Mouse (Mus musculus) MEL (cell line): ENCODE results near the gene Gm8978. TPM values are rescaled to one million over a fixed set of nuclear protein-coding genes. Genes with fewer than 3 reads are reported as not detected.
"Not testable (repeated sequence)": the region's sequence is repeated elsewhere in the genome, so short reads cannot be mapped to it uniquely, and the experiment has no call there.

ENCODE experiments used
- DNase-seq: peaks from one replicate; pipeline ENCODE4 v3.0.0; 2011; ENCODE audit warnings: low read depth, low spot score
- H3K27ac ChIP-seq: 2 replicates; pipeline ENCODE4 v1.5.1; 2012; ENCODE audit warnings: low read depth, mild to moderate bottlenecking, control low read depth, low read length, moderate library complexity; ENCODE audit not compliant: control insufficient read depth
- H3K27me3 ChIP-seq, 2 experiments: fragments of 150-350 bp in 1 of 2; sonication (generic) in 1 of 2; 2 replicates each; pipeline ENCODE4 v1.6.1; 2012; ENCODE audit warnings: low read length in 2 of 2, mild to moderate bottlenecking in 2 of 2, improper control_type of control experiment in 1 of 2, moderate library complexity in 1 of 2; ENCODE audit not compliant: insufficient read depth in 2 of 2, control insufficient read depth in 1 of 2
- H3K36me3 ChIP-seq, 2 experiments: 2 replicates each; pipeline ENCODE4 v1.6.1; 2012 to 2014; ENCODE audit warnings: low read length in 2 of 2, improper control_type of control experiment in 1 of 2, inconsistent platforms in 1 of 2, mild to moderate bottlenecking in 1 of 2; ENCODE audit not compliant: insufficient read depth in 2 of 2, control insufficient read depth in 1 of 2
- H3K4me1 ChIP-seq, 2 experiments: fragments of 150-350 bp in 1 of 2; sonication (generic) in 1 of 2; 2 replicates each; pipeline ENCODE4 v1.6.1; 2012; ENCODE audit warnings: low read length in 2 of 2, improper control_type of control experiment in 1 of 2, mild to moderate bottlenecking in 1 of 2; ENCODE audit not compliant: insufficient read depth in 2 of 2, control insufficient read depth in 1 of 2
- H3K4me3 ChIP-seq, 2 experiments: fragments of 150-350 bp in 1 of 2; sonication (generic) in 1 of 2; 2 replicates each; pipeline ENCODE4 v1.5.1; 2012; ENCODE audit warnings: low read depth in 2 of 2, low read length in 2 of 2, mild to moderate bottlenecking in 2 of 2, moderate library complexity in 2 of 2, control low read depth in 1 of 2, improper control_type of control experiment in 1 of 2; ENCODE audit not compliant: control insufficient read depth in 1 of 2, insufficient read depth in 1 of 2
- H3K79me2 ChIP-seq: 2 replicates; pipeline ENCODE4 v1.6.1; 2012; ENCODE audit warnings: mild to moderate bottlenecking, low read length, moderate library complexity; ENCODE audit not compliant: control insufficient read depth, poor library complexity, insufficient read depth
- H3K9ac ChIP-seq: 2 replicates; pipeline ENCODE4 v1.6.1; 2012; ENCODE audit warnings: low read depth, mild to moderate bottlenecking, control low read depth, low read length, moderate library complexity; ENCODE audit not compliant: control insufficient read depth, poor library complexity, severe bottlenecking
- H3K9me3 ChIP-seq: fragments of 150-350 bp; sonication (generic); replicated peaks from 2 replicates; pipeline ENCODE4 v1.6.1; 2012; ENCODE audit warnings: mild to moderate bottlenecking, low read length, improper control_type of control experiment, moderate library complexity; ENCODE audit not compliant: insufficient read depth
- polyA plus RNA-seq, 2 experiments: library from polyadenylated mRNA; stranded (reverse) in 1 of 2; unstranded in 1 of 2; fragments of >175 nt in 1 of 2; fragments of >200 nt in 1 of 2; gene quantifications; 2 replicates each; pipeline versions ENCODE4 v1.2.1 to v1.2.4; 2012; ENCODE audit warnings: low replicate concordance in 2 of 2, low read depth in 1 of 2; ENCODE audit not compliant: insufficient read length in 2 of 2, insufficient read depth in 1 of 2, missing spikeins in 1 of 2
- total RNA-seq: library from RNA; depleted of rRNA; stranded (reverse); fragments of 300-350 nt; gene quantifications from 2 replicates; pipeline ENCODE4 v1.2.3, GENCODE M21; 2012; rRNA removed

Gene Gm8978
- total RNA-seq (not detected in 2 replicates), polyA plus RNA-seq (not detected)

DNA sequence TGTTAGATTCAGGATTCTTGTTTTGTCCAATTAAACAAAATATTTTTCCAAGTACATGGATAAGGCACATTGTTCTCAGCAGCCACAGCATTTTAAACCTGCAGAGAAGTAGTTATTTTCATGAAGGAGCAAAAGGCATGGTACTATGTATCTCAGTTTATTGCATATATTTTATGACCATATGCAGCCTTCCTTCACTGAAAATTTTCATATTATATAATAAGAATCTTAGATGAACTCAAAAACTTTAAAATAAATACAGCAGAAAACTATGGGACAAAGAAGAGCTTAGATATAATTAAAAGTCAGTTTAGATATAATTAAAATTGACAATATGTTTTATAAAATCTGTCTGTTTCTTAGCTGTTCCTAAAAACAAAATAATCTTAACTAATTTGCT, at the start of gene Gm8978:
Gene Gm8978, minus strand, starts transcription at position 101 of the 400 bp plus-strand sequence.
- H3K4me3 ChIP-seq, H3K79me2 ChIP-seq, H3K9me3 ChIP-seq, H3K36me3 ChIP-seq, H3K27me3 ChIP-seq, H3K27ac ChIP-seq, H3K9ac ChIP-seq, DNase-seq, H3K4me1 ChIP-seq: not testable (repeated sequence)

DNA sequence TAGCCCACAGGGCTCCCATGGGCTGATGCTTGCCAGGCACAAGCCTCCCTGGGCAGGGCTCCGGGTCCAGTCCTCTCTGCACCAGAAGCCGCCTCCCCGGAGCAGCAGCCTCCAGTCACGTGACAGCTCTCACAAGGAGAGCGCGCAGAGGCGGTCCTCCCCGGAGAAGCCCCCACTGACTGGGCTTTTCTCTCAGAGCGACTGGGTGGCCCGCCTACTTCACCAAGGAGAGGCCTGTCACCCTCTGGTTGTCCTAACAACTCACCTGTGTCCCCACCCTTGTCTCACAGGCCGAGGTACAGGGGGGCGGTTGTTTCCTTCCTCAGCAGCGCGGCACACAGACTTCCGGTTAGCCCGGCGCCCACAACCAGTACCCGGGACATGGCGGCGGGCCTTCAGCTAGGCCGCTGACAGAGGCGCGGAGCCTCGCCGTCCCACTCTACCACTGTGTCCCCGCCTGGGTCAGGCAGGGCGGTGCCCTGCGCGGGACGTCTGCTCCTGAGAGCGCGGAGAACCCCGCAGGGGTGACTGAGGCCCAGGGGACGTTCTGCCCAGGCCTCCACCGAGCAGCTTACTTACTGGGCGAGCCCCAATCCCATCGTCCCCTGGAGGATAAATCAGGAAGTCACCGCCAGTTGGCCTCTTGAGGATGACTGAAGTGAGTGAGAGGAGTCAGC, 35.3 kb downstream of the Gm8978 start:
- not testable (repeated sequence) for H3K9me3 ChIP-seq, DNase-seq, H3K4me1 ChIP-seq, H3K27ac ChIP-seq, H3K4me3 ChIP-seq, H3K79me2 ChIP-seq, H3K27me3 ChIP-seq, H3K9ac ChIP-seq, H3K36me3 ChIP-seq

DNA sequence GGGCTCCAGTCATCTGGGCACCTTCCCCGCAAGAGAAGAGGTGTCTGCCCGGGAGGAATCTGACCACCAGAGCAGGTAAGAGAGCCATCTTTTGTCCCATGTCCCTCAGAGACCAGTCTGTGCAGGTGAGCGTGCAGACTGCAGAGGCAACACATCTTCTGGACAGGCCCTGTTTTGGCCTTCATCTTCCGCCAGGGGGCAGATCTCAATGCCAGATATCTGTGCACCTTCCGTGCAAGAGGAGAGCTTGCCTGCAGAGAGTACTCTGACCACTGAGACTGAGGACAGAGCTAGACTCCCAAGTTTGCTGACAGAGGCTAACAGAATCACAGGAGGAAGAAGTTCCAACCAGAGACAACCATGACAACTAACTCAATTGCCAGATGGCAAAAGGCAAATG, 56.5 kb downstream of the Gm8978 start:
- H3K27ac ChIP-seq, DNase-seq, H3K9ac ChIP-seq, H3K9me3 ChIP-seq, H3K79me2 ChIP-seq, H3K4me3 ChIP-seq, H3K36me3 ChIP-seq, H3K27me3 ChIP-seq, H3K4me1 ChIP-seq: not testable (repeated sequence)

Other genes with a start within 250 kb of the Gm8978 start
- gene Rnls, start 233.0 kb downstream of the Gm8978 start, total RNA-seq, result not detected in 2 replicates
- not detected for gene Rnls, start 233.0 kb downstream of the Gm8978 start, polyA plus RNA-seq
- not detected in 2 replicates for gene Lipo4, start 107.5 kb downstream of the Gm8978 start, total RNA-seq
- gene Lipo4, start 107.5 kb downstream of the Gm8978 start, polyA plus RNA-seq, result not detected
- gene Lipo2, start 126.1 kb upstream of the Gm8978 start, total RNA-seq, result not detected in 2 replicates
- not detected for gene Lipo2, start 126.1 kb upstream of the Gm8978 start, polyA plus RNA-seq
- gene Lipo3, start 136.7 kb upstream of the Gm8978 start, total RNA-seq, result not detected in 2 replicates
- not detected for gene Lipo3, start 136.7 kb upstream of the Gm8978 start, polyA plus RNA-seq
- not detected in 2 replicates for gene Lipo1, start 162.2 kb upstream of the Gm8978 start, total RNA-seq
- not detected for gene Lipo1, start 162.2 kb upstream of the Gm8978 start, polyA plus RNA-seq